Mouse (Mus musculus) small intestine, adult 10 weeks (tissue): ENCODE data around the gene Tex19.2. TPM values are rescaled to one million over a fixed set of nuclear protein-coding genes. Genes with fewer than 3 reads are reported as not detected.

ENCODE experiments used
- polyA plus RNA-seq: library from polyadenylated mRNA; stranded (reverse); fragments of 350-450 nt; fragmentation: Illumina TruSeq; extraction: RNeasy Lipid Tissue Mini Kit (QIAGEN cat#74804); gene quantifications from one replicate; pipeline ENCODE4 v1.2.3, GENCODE M21; 2014; ENCODE audit warnings: low replicate concordance

The Tex19.2 gene
- not detected for polyA plus RNA-seq

DNA sequence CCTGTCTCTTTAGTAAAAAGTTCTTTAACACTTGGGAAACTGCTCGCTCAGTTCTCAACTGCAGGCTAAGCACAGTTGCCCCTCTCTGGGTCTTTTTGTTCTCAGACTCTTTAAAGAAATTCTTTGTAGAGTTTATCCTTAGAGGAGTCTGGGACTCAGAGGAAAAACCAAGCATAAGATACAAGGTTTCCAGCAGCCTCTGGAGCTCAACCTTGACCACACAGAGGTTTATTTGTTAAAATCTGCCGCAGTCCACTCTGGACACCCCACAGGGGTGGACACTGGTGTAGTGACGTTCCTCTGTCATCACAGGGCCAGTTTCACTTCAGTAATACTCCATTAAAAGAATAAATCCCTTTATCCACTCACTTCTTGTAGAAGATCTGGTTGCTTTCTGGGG is at the start of gene Tex19.2:
Gene Tex19.2 (minus strand): TSS at position 101 of the 400 bp plus-strand sequence.

DNA sequence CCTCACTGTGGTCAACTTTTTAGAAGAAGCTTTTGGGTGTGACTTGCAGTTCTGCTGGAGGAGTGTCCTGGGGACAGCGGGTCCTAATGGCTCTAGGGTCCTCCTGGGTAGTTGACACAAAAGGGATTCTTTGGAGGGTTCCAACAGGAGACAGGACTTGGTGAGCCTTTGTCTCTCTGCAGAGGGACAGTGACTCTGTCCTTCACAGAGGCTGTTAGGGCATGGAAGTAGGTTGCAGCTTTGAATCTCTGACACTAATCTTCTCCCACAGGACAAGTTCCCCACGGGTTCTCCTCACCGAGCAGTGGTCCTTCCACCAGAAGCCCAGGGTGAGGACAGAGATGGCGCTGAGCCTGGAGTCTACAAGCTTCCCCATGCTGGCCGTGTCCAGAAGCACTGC is 41.5 kb upstream of the Tex19.2 start, which contains the start of gene Uts2r:
Gene Uts2r (plus strand): TSS at position 301 of the 400 bp plus-strand sequence.

DNA sequence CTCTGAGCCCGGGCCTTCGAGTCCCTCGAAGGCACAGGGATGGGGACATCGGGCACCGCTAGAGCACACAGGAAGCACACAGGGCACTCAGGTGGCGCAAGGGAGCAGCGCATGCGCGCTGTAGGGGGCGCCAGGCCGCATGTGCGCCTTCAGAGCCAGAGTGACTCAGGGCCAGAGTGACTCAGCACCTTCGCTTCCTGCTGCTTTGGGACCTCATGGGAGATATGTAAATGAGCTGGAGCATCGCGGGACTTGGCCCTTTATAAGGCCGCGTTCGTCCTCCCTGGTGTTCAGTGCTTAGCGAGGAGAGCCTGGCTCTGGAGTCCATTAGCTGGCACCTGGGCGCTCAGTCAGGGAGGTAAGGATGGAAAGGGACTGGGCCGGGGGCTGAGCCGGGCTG is 27.4 kb upstream of the Tex19.2 start, which contains the start of gene Tex19.1:
Gene Tex19.1 (plus strand): TSS at position 279 of the 400 bp plus-strand sequence.

DNA sequence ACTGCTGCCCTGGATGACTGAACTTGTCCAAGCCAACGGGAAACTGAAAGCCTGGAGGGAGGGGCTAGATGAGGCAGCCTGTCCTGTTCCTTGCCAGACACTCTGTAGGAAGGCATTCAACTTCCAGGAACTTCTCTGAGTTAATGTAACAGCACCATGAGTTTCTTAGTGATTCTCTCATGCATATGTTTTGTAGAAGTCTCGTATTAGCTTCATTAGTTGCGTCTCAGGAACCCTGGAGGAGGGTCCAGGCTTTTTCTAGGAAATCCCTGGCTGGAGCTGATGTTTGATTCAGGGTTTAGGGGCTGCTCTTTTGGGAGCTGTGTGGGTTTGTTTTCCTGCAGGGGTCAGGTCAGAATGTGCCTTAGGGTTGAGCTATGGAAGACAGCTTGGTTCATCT is 37.4 kb downstream of the Tex19.2 start, which contains the start of gene Sectm1a:
Gene Sectm1a (minus strand): TSS at position 101 of the 400 bp plus-strand sequence.

Other genes with a start within 250 kb of the Tex19.2 start
- not detected for gene Ccdc57, start 185.8 kb downstream of the Tex19.2 start, polyA plus RNA-seq
- gene Slc16a3, start 170.2 kb downstream of the Tex19.2 start, polyA plus RNA-seq, result 0.71 TPM
- gene Csnk1d, start 127.3 kb downstream of the Tex19.2 start, polyA plus RNA-seq, result 44.3 TPM
- 8.6 TPM for gene Cd7, start 79.3 kb downstream of the Tex19.2 start, polyA plus RNA-seq
- gene Sectm1b, start 55.1 kb downstream of the Tex19.2 start, polyA plus RNA-seq, result 392 TPM
- gene Sectm1a, start 37.5 kb downstream of the Tex19.2 start, polyA plus RNA-seq, result 5.3 TPM
- not detected for gene Tex19.1, start 27.5 kb upstream of the Tex19.2 start, polyA plus RNA-seq
- gene Uts2r, start 41.6 kb upstream of the Tex19.2 start, polyA plus RNA-seq, result not detected
- 7.4 TPM for gene Hexdc, start 85.8 kb upstream of the Tex19.2 start, polyA plus RNA-seq
- 1.1 TPM for gene Ogfod3, start 86.0 kb upstream of the Tex19.2 start, polyA plus RNA-seq
- 11.0 TPM for gene Cybc1, start 110.6 kb upstream of the Tex19.2 start, polyA plus RNA-seq
- 22.7 TPM for gene Narf, start 118.6 kb upstream of the Tex19.2 start, polyA plus RNA-seq
- 6.9 TPM for gene Foxk2, start 141.3 kb upstream of the Tex19.2 start, polyA plus RNA-seq
- 45.5 TPM for gene Wdr45b, start 235.8 kb upstream of the Tex19.2 start, polyA plus RNA-seq